ENCODE assay signal across 8 mouse cellular contexts in genomic region chr17:45735382-45736310, GRCm38 (mm10). TPM values are rescaled to one million over a fixed set of nuclear protein-coding genes. Genes with fewer than 3 reads are reported as not detected.
DNase-seq lines count a peak whose midpoint lies in the region; ATAC-seq lines count a peak whose summit lies in the region.

No protein-coding gene starts in this region.

- H3K9me3 ChIP-seq in embryonic facial prominence, embryonic 13.5 days, result no peaks in the 10 kb centered on the region; the same call in 1 of the 2 replicates
- H3K9me3 ChIP-seq in kidney, embryonic 14.5 days (ENCODE audit: control insufficient read depth, low read length), result no peaks in the 10 kb centered on the region
- no peaks in the 10 kb centered on the region for H3K9me3 ChIP-seq in liver, embryonic 13.5 days (replicated peaks)
- H3K9me3 ChIP-seq in stomach, embryonic 14.5 days (ENCODE audit: control insufficient read depth, low read depth, low read length), result no peaks in the 10 kb centered on the region

- H3K36me3 ChIP-seq in embryonic facial prominence, embryonic 13.5 days, result no peaks in the 10 kb centered on the region
- H3K36me3 ChIP-seq in kidney, embryonic 14.5 days (ENCODE audit: control insufficient read depth, insufficient read depth, low read length), result no peaks in the 10 kb centered on the region
- H3K36me3 ChIP-seq in liver, embryonic 13.5 days, result no peaks in the 10 kb centered on the region
- H3K36me3 ChIP-seq in stomach, embryonic 14.5 days (ENCODE audit: control insufficient read depth, insufficient read depth, low read length), result no peaks in the 10 kb centered on the region

- H3K4me3 ChIP-seq in embryonic facial prominence, embryonic 13.5 days, result peak overlapping the region; percentile 48
- peak overlapping the region; percentile 45 for H3K4me3 ChIP-seq in kidney, embryonic 14.5 days (ENCODE audit: low read length)
- peak overlapping the region; percentile 70 for H3K4me3 ChIP-seq in liver, embryonic 13.5 days (replicated peaks)
- peak overlapping the region; percentile 32 for H3K4me3 ChIP-seq in stomach, embryonic 14.5 days (ENCODE audit: low read depth, low read length)

- peak overlapping the region; percentile 71 for H3K4me2 ChIP-seq in embryonic facial prominence, embryonic 13.5 days
- peak overlapping the region; percentile 74 for H3K4me2 ChIP-seq in kidney, embryonic 14.5 days (replicated peaks; ENCODE audit: low read depth, low read length)
- peak overlapping the region; percentile 93 for H3K4me2 ChIP-seq in liver, embryonic 13.5 days
- peak overlapping the region; percentile 60 for H3K4me2 ChIP-seq in stomach, embryonic 14.5 days (replicated peaks; ENCODE audit: low read depth, low read length)

- peaks cover 43% of the 10 kb centered on the region for H3K4me1 ChIP-seq in embryonic facial prominence, embryonic 13.5 days
- H3K4me1 ChIP-seq in kidney, embryonic 14.5 days (ENCODE audit: control insufficient read depth, insufficient read depth, low read length), result peaks cover 27% of the 10 kb centered on the region
- H3K4me1 ChIP-seq in liver, embryonic 13.5 days (replicated peaks), result peaks cover 48% of the 10 kb centered on the region
- peaks cover 25% of the 10 kb centered on the region for H3K4me1 ChIP-seq in stomach, embryonic 14.5 days (ENCODE audit: control insufficient read depth, insufficient read depth, low read length)

- peak overlapping the region; percentile 77 for H3K9ac ChIP-seq in embryonic facial prominence, embryonic 13.5 days
- peak overlapping the region; percentile 73; the same call in 1 of the 2 replicates for H3K9ac ChIP-seq in kidney, embryonic 14.5 days (ENCODE audit: low read depth, low read length)
- peak overlapping the region; percentile 80 for H3K9ac ChIP-seq in liver, embryonic 13.5 days
- H3K9ac ChIP-seq in stomach, embryonic 14.5 days (replicated peaks; ENCODE audit: low read depth, low read length), result peak overlapping the region; percentile 22; the same call in 1 of the 2 replicates

- no peak for ATAC-seq in embryonic facial prominence, embryonic 13.5 days (ENCODE audit: insufficient number of reproducible peaks, insufficient read depth, low FRiP score, low TSS enrichment, low read depth)
- peak; percentile 38 for ATAC-seq in kidney, embryonic 14.5 days (ENCODE audit: low FRiP score, low TSS enrichment)
- peak; percentile 45 for ATAC-seq in liver, embryonic 13.5 days (ENCODE audit: low read depth)
- peak; percentile 50 for ATAC-seq in stomach, embryonic 14.5 days (ENCODE audit: insufficient number of reproducible peaks, insufficient read depth, low FRiP score, low read depth)

- 5% methylated on average over 10 of the region's 10 CpGs for WGBS in embryonic facial prominence, embryonic 13.5 days
- WGBS in kidney, embryonic 14.5 days, result 6% methylated on average over 10 of the region's 10 CpGs
- 9% methylated on average over 10 of the region's 10 CpGs for WGBS in liver, embryonic 13.5 days (ENCODE audit: insufficient replicate concordance)
- 7% methylated on average over 10 of the region's 10 CpGs for WGBS in stomach, embryonic 14.5 days

- peak; percentile 78 to 79 for DNase-seq in B cell, adult 2 months
- peak; percentile 68 to 77 for DNase-seq in adrenal gland, postnatal 4 days (ENCODE audit: low spot score in 2 of 2)
- DNase-seq in heart, adult 8-10 months (ENCODE audit: low spot score), result peak; percentile 85
- peak; percentile 75 for DNase-seq in liver, embryonic 13.5 days
- peak; percentile 72 to 77 for DNase-seq in natural killer cell, adult 2 months (ENCODE audit: low spot score in 2 of 2)

- peaks cover 23% of the 10 kb centered on the region for H3K27me3 ChIP-seq in embryonic facial prominence, embryonic 13.5 days
- no peaks in the 10 kb centered on the region for H3K27me3 ChIP-seq in kidney, embryonic 14.5 days (ENCODE audit: control insufficient read depth, insufficient read depth, low read length)
- H3K27me3 ChIP-seq in liver, embryonic 13.5 days, result peaks cover 42% of the 10 kb centered on the region
- no peaks in the 10 kb centered on the region for H3K27me3 ChIP-seq in stomach, embryonic 14.5 days (ENCODE audit: control insufficient read depth, insufficient read depth, low read length)

- peak overlapping the region; percentile 92 for H3K27ac ChIP-seq in embryonic facial prominence, embryonic 13.5 days
- peak overlapping the region; percentile 94 for H3K27ac ChIP-seq in kidney, embryonic 14.5 days (ENCODE audit: low read depth, low read length)
- H3K27ac ChIP-seq in liver, embryonic 13.5 days, result peak overlapping the region; percentile 84
- peak overlapping the region; percentile 96 for H3K27ac ChIP-seq in stomach, embryonic 14.5 days (ENCODE audit: low read length)

RNA-seq across cellular contexts. Expression of gene 1600014C23Rik, which starts 2.0 kb away (rescaled TPM):
- total RNA-seq in adrenal gland, postnatal 4 days (2021), result not detected
- not detected in 2 replicates for polyA plus RNA-seq in embryonic facial prominence, embryonic 13.5 days (2015; fragmentation: Nextera tagmentation; extraction: Ambion mirVana)
- total RNA-seq in heart, adult 8-10 months (2022), result 1 to 10 TPM in 1 of 4 experiments, under 1 TPM in 3; 0.56 to 1.2 (median 0.94) TPM
- 0.62 TPM in 1 of 2 replicates, not detected in the other for polyA plus RNA-seq in kidney, embryonic 14.5 days (2014; fragmentation: Nextera tagmentation; extraction: Ambion mirVana)
- not detected in 2 replicates for polyA plus RNA-seq in liver, embryonic 13.5 days (2015; fragmentation: Nextera tagmentation; extraction: Ambion mirVana)
- polyA plus RNA-seq in stomach, embryonic 14.5 days (2014; fragmentation: Nextera tagmentation; extraction: Ambion mirVana), result 0.72 TPM in 1 of 2 replicates, not detected in the other

RNA-seq across cellular contexts. Expression of gene Tmem63b, which starts 48.9 kb away (rescaled TPM):
- total RNA-seq in adrenal gland, postnatal 4 days (2021), result 10 to 100 TPM; 49.5 to 57.6 TPM
- polyA plus RNA-seq in embryonic facial prominence, embryonic 13.5 days (2015; fragmentation: Nextera tagmentation; extraction: Ambion mirVana), result 38.0 and 42.4 TPM in 2 replicates
- 10 to 100 TPM; 91.5 to 96.4 (median 93.2) TPM for total RNA-seq in heart, adult 8-10 months (2022)
- polyA plus RNA-seq in kidney, embryonic 14.5 days (2014; fragmentation: Nextera tagmentation; extraction: Ambion mirVana), result 23.1 and 28.0 TPM in 2 replicates
- polyA plus RNA-seq in liver, embryonic 13.5 days (2015; fragmentation: Nextera tagmentation; extraction: Ambion mirVana), result 7.7 and 8.3 TPM in 2 replicates
- 30.8 and 33.7 TPM in 2 replicates for polyA plus RNA-seq in stomach, embryonic 14.5 days (2014; fragmentation: Nextera tagmentation; extraction: Ambion mirVana)

RNA-seq across cellular contexts. Expression of gene Mrpl14, which starts 49.5 kb away (rescaled TPM):
- 100 to 1,000 TPM in 1 of 2 experiments, 10 to 100 TPM in 1; 95.6 to 103 TPM for total RNA-seq in adrenal gland, postnatal 4 days (2021)
- polyA plus RNA-seq in embryonic facial prominence, embryonic 13.5 days (2015; fragmentation: Nextera tagmentation; extraction: Ambion mirVana), result 146 and 152 TPM in 2 replicates
- 100 to 1,000 TPM; 163 to 174 (median 168) TPM for total RNA-seq in heart, adult 8-10 months (2022)
- polyA plus RNA-seq in kidney, embryonic 14.5 days (2014; fragmentation: Nextera tagmentation; extraction: Ambion mirVana), result 154 and 192 TPM in 2 replicates
- 123 and 133 TPM in 2 replicates for polyA plus RNA-seq in liver, embryonic 13.5 days (2015; fragmentation: Nextera tagmentation; extraction: Ambion mirVana)
- polyA plus RNA-seq in stomach, embryonic 14.5 days (2014; fragmentation: Nextera tagmentation; extraction: Ambion mirVana), result 155 and 171 TPM in 2 replicates

Comparison
In these comparisons a context has a peak if more than half of its experiments do, and no peak if none do; other contexts are left out.
1. H3K9ac ChIP-seq: peak in every context shown above with its lines; median percentile 80 in liver, embryonic 13.5 days; 77 in embryonic facial prominence, embryonic 13.5 days; 73 in kidney, embryonic 14.5 days; 22 in stomach, embryonic 14.5 days.